Mouse (Mus musculus): ENCODE results near the gene Slc34a3. TPM values are rescaled to one million over a fixed set of nuclear protein-coding genes. Genes with fewer than 3 reads are reported as not detected.

Slc34a3 gene
- polyA plus RNA-seq, 1 experiment from 2014 or later = not detected

GRCm38 (mm10) chr2:25224766-25225752 lies 9.1 kb downstream of the Slc34a3 start:
- Histone ChIP-seq H3K4me3 (ENCODE audit: low read depth, low read length) (peak overlapping the region; percentile 89), H3K9ac (ENCODE audit: low read length) (peak overlapping the region; percentile 72), H3K4me2 (ENCODE audit: low read length) (peak overlapping the region; percentile 46), H3K4me1 (ENCODE audit: control insufficient read depth, insufficient read depth, low read length) (peaks cover 12% of the 10 kb centered on the region), H3K27me3 (replicated peaks; ENCODE audit: control insufficient read depth, insufficient read depth, low read length) (no peaks in the 10 kb centered on the region), H3K9me3 (replicated peaks; ENCODE audit: control insufficient read depth, low read length) (no peaks in the 10 kb centered on the region), H3K27ac (ENCODE audit: low read depth, low read length) (peak overlapping the region; percentile 98), H3K36me3 (ENCODE audit: control insufficient read depth, insufficient read depth, low read length) (peaks cover 8% of the 10 kb centered on the region; the same call in 1 of the 2 replicates)
- WGBS = 2% methylated on average over 40 of the region's 41 CpGs
- ATAC-seq = peak; percentile 97
- peak; percentile 100 for DNase-seq (ENCODE audit: low spot score)

GRCm38 (mm10) chr2:25224492-25224765 lies 9.7 kb downstream of the Slc34a3 start, which contains the start of gene Tubb4b:
Gene Tubb4b, minus strand, starts transcription at chr2:25224702.
- peaks cover 12% of the 10 kb centered on the region for H3K4me1 ChIP-seq (ENCODE audit: control insufficient read depth, insufficient read depth, low read length)
- H3K36me3 ChIP-seq (ENCODE audit: control insufficient read depth, insufficient read depth, low read length) = peaks cover 8% of the 10 kb centered on the region; the same call in 1 of the 2 replicates
- peak within 1 kb of the TSS; percentile 86 for H3K9ac ChIP-seq (ENCODE audit: low read length)
- H3K4me2 ChIP-seq (ENCODE audit: low read length) = peak within 1 kb of the TSS; percentile 92
- no peaks in the 10 kb centered on the region for H3K27me3 ChIP-seq (replicated peaks; ENCODE audit: control insufficient read depth, insufficient read depth, low read length)
- H3K27ac ChIP-seq (ENCODE audit: low read depth, low read length) = peak within 1 kb of the TSS; percentile 98
- DNase-seq (ENCODE audit: low spot score) (no peak), ATAC-seq (no peak)
- no peaks in the 10 kb centered on the region for H3K9me3 ChIP-seq (replicated peaks; ENCODE audit: control insufficient read depth, low read length)
- WGBS = under 1% methylated on average over 17 of the region's 17 CpGs
- H3K4me3 ChIP-seq (ENCODE audit: low read depth, low read length) = peak within 1 kb of the TSS; percentile 89

- ATAC-seq = peak; percentile 33
- Histone ChIP-seq H3K4me3 (ENCODE audit: low read depth, low read length) (peak overlapping the region; percentile 89), H3K4me2 (ENCODE audit: low read length) (peak overlapping the region; percentile 92), H3K4me1 (ENCODE audit: control insufficient read depth, insufficient read depth, low read length) (peaks cover 12% of the 10 kb centered on the region), H3K9me3 (replicated peaks; ENCODE audit: control insufficient read depth, low read length) (no peaks in the 10 kb centered on the region), H3K36me3 (ENCODE audit: control insufficient read depth, insufficient read depth, low read length) (peaks cover 8% of the 10 kb centered on the region; the same call in 1 of the 2 replicates), H3K27ac (ENCODE audit: low read depth, low read length) (peak overlapping the region; percentile 89), H3K27me3 (replicated peaks; ENCODE audit: control insufficient read depth, insufficient read depth, low read length) (no peaks in the 10 kb centered on the region), H3K9ac (ENCODE audit: low read length) (peak overlapping the region; percentile 86)
- DNase-seq (ENCODE audit: low spot score) = peak; percentile 65
- 4% methylated on average over 36 of the region's 53 CpGs for WGBS
Observed at GRCm38 (mm10) chr2:25223681-25224491, 10.3 kb downstream of the Slc34a3 start.

- H3K4me1 ChIP-seq (ENCODE audit: control insufficient read depth, insufficient read depth, low read length) = peaks cover 12% of the 10 kb centered on the region
- no peaks in the 10 kb centered on the region for H3K9me3 ChIP-seq (replicated peaks; ENCODE audit: control insufficient read depth, low read length)
- DNase-seq (ENCODE audit: low spot score) = no peak
- no peak overlapping the region for H3K9ac ChIP-seq (ENCODE audit: low read length)
- no peak overlapping the region for H3K4me3 ChIP-seq (ENCODE audit: low read depth, low read length)
- H3K27me3 ChIP-seq (replicated peaks; ENCODE audit: control insufficient read depth, insufficient read depth, low read length) = no peaks in the 10 kb centered on the region
- H3K4me2 ChIP-seq (ENCODE audit: low read length) = no peak overlapping the region
- no peak for ATAC-seq
- no peak overlapping the region for H3K27ac ChIP-seq (ENCODE audit: low read depth, low read length)
- WGBS = 74% methylated on average over 5 of the region's 5 CpGs
- peaks cover 8% of the 10 kb centered on the region; the same call in 1 of the 2 replicates for H3K36me3 ChIP-seq (ENCODE audit: control insufficient read depth, insufficient read depth, low read length)
Observed at GRCm38 (mm10) chr2:25221331-25221772, 12.8 kb downstream of the Slc34a3 start.

- peaks cover 3% of the 10 kb centered on the region for H3K4me1 ChIP-seq (ENCODE audit: control insufficient read depth, insufficient read depth, low read length)
- no peak for DNase-seq (ENCODE audit: low spot score)
- no peak for ATAC-seq
- no peak within 1 kb of the TSS for H3K9ac ChIP-seq (ENCODE audit: low read length)
- H3K27me3 ChIP-seq (replicated peaks; ENCODE audit: control insufficient read depth, insufficient read depth, low read length) = no peaks in the 10 kb centered on the region
- H3K36me3 ChIP-seq (ENCODE audit: control insufficient read depth, insufficient read depth, low read length) = peaks cover 8% of the 10 kb centered on the region; the same call in 1 of the 2 replicates
- no peak within 1 kb of the TSS for H3K27ac ChIP-seq (ENCODE audit: low read depth, low read length)
- H3K9me3 ChIP-seq (replicated peaks; ENCODE audit: control insufficient read depth, low read length) = no peaks in the 10 kb centered on the region
- no peak within 1 kb of the TSS for H3K4me2 ChIP-seq (ENCODE audit: low read length)
- no peak within 1 kb of the TSS for H3K4me3 ChIP-seq (ENCODE audit: low read depth, low read length)
Observed at GRCm38 (mm10) chr2:25218445-25218844, 15.7 kb downstream of the Slc34a3 start, which contains the start of gene Fam166a. Gene Fam166a, plus strand, starts transcription at chr2:25218745.

- no peaks in the 10 kb centered on the region for H3K9me3 ChIP-seq (replicated peaks; ENCODE audit: control insufficient read depth, low read length)
- H3K4me1 ChIP-seq (ENCODE audit: control insufficient read depth, insufficient read depth, low read length) = no peaks in the 10 kb centered on the region
- peaks cover 8% of the 10 kb centered on the region; the same call in 1 of the 2 replicates for H3K36me3 ChIP-seq (ENCODE audit: control insufficient read depth, insufficient read depth, low read length)
- 67% methylated on average over 2 of the region's 2 CpGs for WGBS
- no peak overlapping the region for H3K4me3 ChIP-seq (ENCODE audit: low read depth, low read length)
- H3K27me3 ChIP-seq (replicated peaks; ENCODE audit: control insufficient read depth, insufficient read depth, low read length) = no peaks in the 10 kb centered on the region
- ATAC-seq = no peak
- no peak overlapping the region for H3K9ac ChIP-seq (ENCODE audit: low read length)
- no peak overlapping the region for H3K27ac ChIP-seq (ENCODE audit: low read depth, low read length)
- no peak overlapping the region for H3K4me2 ChIP-seq (ENCODE audit: low read length)
- DNase-seq (ENCODE audit: low spot score) = no peak
Observed at GRCm38 (mm10) chr2:25217666-25218065, 16.5 kb downstream of the Slc34a3 start.

- Histone ChIP-seq H3K27ac (ENCODE audit: low read depth, low read length) (no peak within 1 kb of the TSS), H3K9ac (ENCODE audit: low read length) (no peak within 1 kb of the TSS), H3K4me2 (ENCODE audit: low read length) (no peak within 1 kb of the TSS), H3K4me1 (ENCODE audit: control insufficient read depth, insufficient read depth, low read length) (peaks cover 11% of the 10 kb centered on the region), H3K9me3 (replicated peaks; ENCODE audit: control insufficient read depth, low read length) (no peaks in the 10 kb centered on the region), H3K4me3 (ENCODE audit: low read depth, low read length) (no peak within 1 kb of the TSS), H3K36me3 (ENCODE audit: control insufficient read depth, insufficient read depth, low read length) (no peaks in the 10 kb centered on the region), H3K27me3 (replicated peaks; ENCODE audit: control insufficient read depth, insufficient read depth, low read length) (no peaks in the 10 kb centered on the region)
- 79% methylated on average over 3 of the region's 3 CpGs for WGBS
- DNase-seq (ENCODE audit: low spot score) (no peak), ATAC-seq (no peak)
Observed at GRCm38 (mm10) chr2:25214444-25214843, 19.7 kb downstream of the Slc34a3 start, which contains the start of gene Stpg3. Gene Stpg3, minus strand, starts transcription at chr2:25214637.

GRCm38 (mm10) chr2:25213266-25213865 lies 20.8 kb downstream of the Slc34a3 start:
- Histone ChIP-seq H3K9ac (ENCODE audit: low read length) (no peak overlapping the region), H3K4me2 (ENCODE audit: low read length) (no peak overlapping the region), H3K9me3 (replicated peaks; ENCODE audit: control insufficient read depth, low read length) (no peaks in the 10 kb centered on the region), H3K36me3 (ENCODE audit: control insufficient read depth, insufficient read depth, low read length) (peaks cover 7% of the 10 kb centered on the region; the same call in 1 of the 2 replicates), H3K4me3 (ENCODE audit: low read depth, low read length) (no peak overlapping the region), H3K4me1 (ENCODE audit: control insufficient read depth, insufficient read depth, low read length) (peaks cover 15% of the 10 kb centered on the region), H3K27ac (ENCODE audit: low read depth, low read length) (no peak overlapping the region), H3K27me3 (replicated peaks; ENCODE audit: control insufficient read depth, insufficient read depth, low read length) (no peaks in the 10 kb centered on the region)
- DNase-seq (ENCODE audit: low spot score) (no peak), ATAC-seq (no peak)
- WGBS = 78% methylated on average over 23 of the region's 23 CpGs
